Mouse (Mus musculus): ENCODE data around the gene Itgb5.

Itgb5 gene

GRCm38 (mm10) chr16:33989106-33989505 lies 159.6 kb downstream of the Itgb5 start:
- DNase-seq (ENCODE audit: low spot score): no peak

GRCm38 (mm10) chr16:33990712-33991111 lies 161.2 kb downstream of the Itgb5 start:
- DNase-seq (ENCODE audit: low spot score): no peak

GRCm38 (mm10) chr16:33994321-33994720 lies 164.9 kb downstream of the Itgb5 start:
- no peak for DNase-seq (ENCODE audit: low spot score)

- DNase-seq (ENCODE audit: low spot score): no peak
Measured at GRCm38 (mm10) chr16:33995496-33995895, 166.0 kb downstream of the Itgb5 start.

GRCm38 (mm10) chr16:33996030-33996429 lies 166.6 kb downstream of the Itgb5 start:
- peak; percentile 63 for DNase-seq (ENCODE audit: low spot score)

- no peak for DNase-seq (ENCODE audit: low spot score)
Measured at GRCm38 (mm10) chr16:33998011-33998410, 168.5 kb downstream of the Itgb5 start.
